In the genomic region with DNA sequence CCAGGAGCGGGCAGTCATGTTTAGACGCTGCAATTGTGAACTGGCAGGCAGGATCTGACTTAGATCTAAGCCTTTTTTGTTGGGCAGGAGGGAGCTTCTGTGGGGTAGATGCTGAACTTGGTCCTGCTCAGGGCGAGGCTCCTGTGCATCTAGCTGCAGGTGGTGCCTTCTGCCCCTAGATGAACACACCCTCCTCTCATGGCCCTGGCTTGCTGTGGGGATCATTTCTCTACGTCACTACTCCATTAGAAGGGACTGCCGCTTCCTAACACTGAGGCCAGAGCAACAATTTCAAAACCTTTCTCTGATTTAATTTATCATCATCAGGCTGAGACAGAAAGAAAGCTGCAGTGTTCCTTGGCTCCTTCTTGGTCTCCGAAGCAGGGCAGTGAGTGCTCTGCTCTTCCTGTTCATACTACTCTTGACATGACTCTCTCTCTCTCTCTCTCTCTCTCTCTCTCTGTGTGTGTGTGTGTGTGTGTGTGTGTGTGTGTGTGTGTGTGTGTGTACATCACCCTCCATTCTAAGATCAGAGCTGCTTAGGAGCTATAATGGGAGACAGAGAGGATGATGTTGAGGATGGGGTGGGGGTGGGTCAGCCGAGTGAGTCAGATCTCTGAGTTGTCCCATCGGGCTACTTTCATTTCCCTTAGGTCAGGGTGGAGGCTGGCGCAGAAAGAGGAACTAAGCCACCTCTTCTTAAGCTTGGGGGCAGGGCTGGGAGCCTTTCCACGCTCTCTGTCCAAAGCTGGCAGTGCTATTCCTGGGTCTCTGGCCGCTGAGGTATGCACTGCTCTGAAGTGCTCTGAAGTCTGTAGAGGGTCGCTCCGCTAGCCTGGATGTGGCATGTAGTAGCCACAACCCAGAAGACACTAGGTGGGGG, we compare ENCODE assay signal across 8 mouse cellular contexts. TPM values are rescaled to one million over a fixed set of nuclear protein-coding genes. Genes with fewer than 3 reads are reported as not detected.
A peak's percentile ranks its signal among the peaks of the same experiment; 100 is the strongest.
DNase-seq lines count a peak whose midpoint lies in the region; ATAC-seq and TF ChIP-seq lines count a peak whose summit lies in the region.

No protein-coding gene starts in this region.

- no peak for ATAC-seq in embryonic facial prominence, embryonic 15.5 days (ENCODE audit: insufficient number of reproducible peaks, low FRiP score, low TSS enrichment, low read depth)
- ATAC-seq in liver, postnatal 0 days: peak; percentile 42

- peaks cover 31% of the 10 kb centered on the region for H3K4me1 ChIP-seq in embryonic facial prominence, embryonic 15.5 days
- H3K4me1 ChIP-seq in liver, postnatal 0 days (ENCODE audit: insufficient read depth): peaks cover 23% of the 10 kb centered on the region

- 35% methylated on average over 13 of the region's 13 CpGs for WGBS in embryonic facial prominence, embryonic 15.5 days
- WGBS in liver, postnatal 0 days (ENCODE audit: insufficient replicate concordance): 21% methylated on average over 13 of the region's 13 CpGs

- H3K36me3 ChIP-seq in embryonic facial prominence, embryonic 15.5 days: no peaks in the 10 kb centered on the region
- H3K36me3 ChIP-seq in liver, postnatal 0 days (replicated peaks; ENCODE audit: insufficient read depth, low read length): no peaks in the 10 kb centered on the region

- no peak for TF ChIP-seq EP300 in liver, postnatal 0 days (IDR thresholded peaks at IDR 0.05; ENCODE audit: low read depth)

- DNase-seq in spleen, adult 18-20 months: peak; percentile 55 to 61
- no peak for DNase-seq in spleen, postnatal 14 days (ENCODE audit: low spot score in 2 of 2)
- peak; percentile 52 for DNase-seq in liver, postnatal 0 days
- no peak for DNase-seq in testis, postnatal 10 days (ENCODE audit: low spot score)
- no peak for DNase-seq in urinary bladder, postnatal 25 days (ENCODE audit: low spot score)
- no peak for DNase-seq in adrenal gland, postnatal 25 days
- no peak for DNase-seq in gastrocnemius, postnatal 25 days

- no peak overlapping the region for H3K27ac ChIP-seq in embryonic facial prominence, embryonic 15.5 days (replicated peaks)
- H3K27ac ChIP-seq in liver, postnatal 0 days (ENCODE audit: low read depth): peak overlapping the region; percentile 71

- no peaks in the 10 kb centered on the region for H3K9me3 ChIP-seq in embryonic facial prominence, embryonic 15.5 days (replicated peaks)
- no peaks in the 10 kb centered on the region for H3K9me3 ChIP-seq in liver, postnatal 0 days (ENCODE audit: low read length)

- peak overlapping the region; percentile 57 for H3K4me3 ChIP-seq in embryonic facial prominence, embryonic 15.5 days (replicated peaks)
- peak overlapping the region; percentile 64 for H3K4me3 ChIP-seq in liver, postnatal 0 days (ENCODE audit: low read depth, low read length)

- H3K9ac ChIP-seq in embryonic facial prominence, embryonic 15.5 days: no peak overlapping the region
- H3K9ac ChIP-seq in liver, postnatal 0 days (replicated peaks): peak overlapping the region; percentile 21; the same call in 1 of the 2 replicates

- H3K4me2 ChIP-seq in embryonic facial prominence, embryonic 15.5 days (replicated peaks): no peak overlapping the region
- peak overlapping the region; percentile 93 for H3K4me2 ChIP-seq in liver, postnatal 0 days (ENCODE audit: low read depth, low read length)

- TF ChIP-seq CTCF in liver, postnatal 0 days (IDR thresholded peaks at IDR 0.05; ENCODE audit: low read depth): no peak

- peaks cover 45% of the 10 kb centered on the region for H3K27me3 ChIP-seq in embryonic facial prominence, embryonic 15.5 days
- peaks cover 34% of the 10 kb centered on the region for H3K27me3 ChIP-seq in liver, postnatal 0 days (ENCODE audit: insufficient read depth, low read length)

RNA-seq across cellular contexts. Expression of gene Irf5, which starts 2.4 kb away (rescaled TPM):
- 6.8 and 8.2 TPM in 2 replicates for polyA plus RNA-seq in embryonic facial prominence, embryonic 15.5 days (2015; fragmentation: Nextera tagmentation; extraction: Ambion mirVana)
- polyA plus RNA-seq in liver, postnatal 0 days (2015; fragmentation: Nextera tagmentation; extraction: Ambion mirVana): 11.8 and 12.0 TPM in 2 replicates
- total RNA-seq in adrenal gland, postnatal 25 days (2021): 2.6 and 4.6 TPM in 2 replicates
- 1 to 10 TPM; 1.4 to 8.5 TPM for total RNA-seq in gastrocnemius, postnatal 25 days (2021)

RNA-seq across cellular contexts. Expression of gene Kcp, which starts 21.1 kb away (rescaled TPM):
- 26.2 and 28.3 TPM in 2 replicates for polyA plus RNA-seq in embryonic facial prominence, embryonic 15.5 days (2015; fragmentation: Nextera tagmentation; extraction: Ambion mirVana)
- polyA plus RNA-seq in liver, postnatal 0 days (2015; fragmentation: Nextera tagmentation; extraction: Ambion mirVana): 2.2 and 2.3 TPM in 2 replicates
- total RNA-seq in adrenal gland, postnatal 25 days (2021): 2.6 and 3.1 TPM in 2 replicates
- total RNA-seq in gastrocnemius, postnatal 25 days (2021): 1 to 10 TPM; 5.1 to 5.7 TPM

RNA-seq across cellular contexts. Expression of gene Atp6v1fnb, which starts 57.6 kb away (rescaled TPM):
- polyA plus RNA-seq in embryonic facial prominence, embryonic 15.5 days (2015; fragmentation: Nextera tagmentation; extraction: Ambion mirVana): not detected in 2 replicates
- not detected in 2 replicates for polyA plus RNA-seq in liver, postnatal 0 days (2015; fragmentation: Nextera tagmentation; extraction: Ambion mirVana)
- total RNA-seq in adrenal gland, postnatal 25 days (2021): not detected in 2 replicates
- total RNA-seq in gastrocnemius, postnatal 25 days (2021): not detected

Comparison
In these comparisons a context has a peak if more than half of its experiments do, and no peak if none do; other contexts are left out.
1. DNase-seq: peak in spleen, adult 18-20 months (2 of 2) and liver, postnatal 0 days (single experiment); none in spleen, postnatal 14 days (0 of 2), testis, postnatal 10 days (single experiment), urinary bladder, postnatal 25 days (single experiment), adrenal gland, postnatal 25 days (single experiment) and gastrocnemius, postnatal 25 days (single experiment).